Mouse (Mus musculus) embryonic fibroblast, embryonic 13.5 days (primary cell): ENCODE data around the gene Bcl2a1d.
"Not testable (repeated sequence)": the region's sequence is repeated elsewhere in the genome, so short reads cannot be mapped to it uniquely, and the experiment has no call there.

ENCODE experiments used
- CTCF ChIP-seq: IDR thresholded peaks from 2 replicates; pipeline ENCODE4 v1.5.1; 2011; ENCODE audit warnings: mild to moderate bottlenecking, control low read depth, low read length, moderate library complexity, borderline replicate concordance; ENCODE audit not compliant: insufficient read depth
- POLR2A ChIP-seq: IDR thresholded peaks from 2 replicates; pipeline ENCODE4 v1.6.1; 2011; ENCODE audit warnings: low read depth, mild to moderate bottlenecking, control low read depth, low read length, moderate library complexity

DNA sequence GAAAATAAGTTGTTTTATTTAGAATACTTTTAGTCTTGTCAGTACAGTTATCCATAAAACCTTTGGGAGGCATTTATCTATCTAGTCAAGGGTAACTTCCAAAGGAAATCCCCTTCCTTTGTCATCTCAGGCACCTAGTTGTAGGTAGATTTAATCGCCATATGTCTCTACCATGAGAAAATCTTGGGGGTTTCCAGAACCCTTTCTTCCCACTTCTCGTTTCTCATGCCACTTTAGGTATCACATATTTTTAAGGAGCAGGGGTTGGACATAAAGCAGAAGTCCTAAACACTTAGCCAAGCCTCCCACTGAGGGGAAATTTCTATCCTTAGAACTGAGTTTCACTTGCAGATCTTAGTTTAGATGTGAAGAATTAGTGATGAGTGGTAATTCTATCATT, 14.3 kb upstream of the Bcl2a1d start:
- TF ChIP-seq POLR2A, CTCF: not testable (repeated sequence)
